Mouse (Mus musculus) c-Kit-negative CD71-positive TER-119-positive erythroid progenitor cells, embryonic 14.5 days (primary cell): ENCODE measurements around the gene Dcst1.
A peak's percentile ranks its signal among the peaks of the same experiment; 100 is the strongest.

Source experiments
- DNase-seq: peaks from one replicate; pipeline ENCODE4 v3.0.0-alpha.2; 2013; ENCODE audit warnings: low read depth, low spot score

Dcst1 gene

DNA sequence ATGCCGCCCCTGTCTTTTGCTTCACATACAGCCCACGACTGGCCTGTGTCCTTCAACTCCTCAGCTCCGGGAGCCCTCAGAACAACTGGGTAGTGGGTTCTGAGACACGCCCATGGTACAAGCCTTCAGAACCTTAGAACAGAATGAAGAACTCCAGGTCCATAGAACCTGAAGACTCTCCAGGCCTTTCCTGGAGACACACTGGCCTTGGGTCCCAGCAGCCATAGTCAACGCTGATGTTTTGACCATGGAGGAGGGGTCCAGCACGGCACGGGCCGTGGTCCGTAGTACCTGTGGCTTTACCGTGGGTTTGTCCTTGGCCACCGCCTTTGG, at the start of gene Dcst1:
TSS of gene Dcst1 (minus strand) at position 101 of the 333 bp plus-strand sequence.
- DNase-seq: no peak

DNA sequence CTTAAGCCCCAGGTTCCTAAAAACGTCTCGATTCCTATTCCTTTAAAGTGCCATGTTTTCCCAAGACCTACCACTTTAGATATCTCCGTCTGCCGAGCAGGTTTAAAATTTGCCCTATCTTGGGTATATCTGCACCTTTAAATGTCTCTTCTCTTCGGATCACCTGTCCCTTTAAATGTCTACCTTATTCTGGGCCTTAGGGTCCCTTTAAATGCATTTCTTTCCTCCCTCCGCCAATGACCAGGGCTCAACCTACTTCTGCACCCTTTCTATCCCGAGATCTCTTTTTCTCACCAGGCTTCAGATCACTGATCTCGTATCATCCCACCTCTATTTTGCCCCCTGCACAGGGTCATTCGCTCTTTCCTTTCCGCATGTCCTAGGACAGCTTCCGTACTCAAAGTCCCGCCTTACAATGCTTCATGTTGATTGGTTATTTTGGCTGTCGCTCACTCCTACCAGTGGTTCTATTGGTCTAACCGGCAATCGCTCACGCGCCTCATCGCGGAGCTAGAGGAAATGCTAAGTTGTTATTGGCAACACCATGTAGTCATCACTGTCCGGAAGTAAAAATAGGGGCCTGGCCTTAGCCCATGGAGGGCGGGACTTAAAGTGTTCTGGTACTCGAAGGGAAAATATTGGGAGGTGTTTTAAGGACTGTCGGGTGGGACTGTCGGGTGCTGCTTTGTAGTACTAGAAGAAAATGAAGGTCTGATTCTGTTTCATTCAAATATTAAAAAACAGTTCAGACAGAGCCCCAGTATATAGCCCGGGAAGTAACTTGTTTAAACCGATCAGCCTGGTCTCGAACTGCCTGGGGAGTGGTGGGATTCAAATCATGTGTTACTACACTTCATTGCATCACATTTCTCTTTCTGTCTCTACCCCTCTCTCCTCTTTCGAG, 46.7 kb upstream of the Dcst1 start, which contains the start of gene Flad1:
TSS of gene Flad1 (minus strand) at position 381 of the 904 bp plus-strand sequence.
- DNase-seq: peak; percentile 100

DNA sequence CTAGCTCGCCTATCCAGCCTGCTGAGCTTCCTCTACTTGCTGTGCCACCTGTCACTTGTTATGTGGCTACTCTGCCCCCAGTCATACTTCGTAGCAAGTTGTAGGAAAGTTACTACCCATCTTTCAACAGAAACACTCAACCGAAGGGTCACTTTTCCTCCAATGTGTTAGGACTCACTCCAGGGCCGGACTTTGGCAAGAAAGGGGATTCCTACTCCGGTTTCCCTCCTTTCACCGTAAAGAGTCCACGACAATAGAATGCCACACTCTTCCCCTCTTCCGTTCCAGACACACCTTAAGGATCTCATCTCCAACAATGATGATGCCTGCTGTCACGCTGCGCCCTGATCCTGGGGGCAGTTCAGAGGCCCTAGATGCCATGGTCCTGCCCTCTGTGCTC, 45.8 kb upstream of the Dcst1 start:
- no peak for DNase-seq

DNA sequence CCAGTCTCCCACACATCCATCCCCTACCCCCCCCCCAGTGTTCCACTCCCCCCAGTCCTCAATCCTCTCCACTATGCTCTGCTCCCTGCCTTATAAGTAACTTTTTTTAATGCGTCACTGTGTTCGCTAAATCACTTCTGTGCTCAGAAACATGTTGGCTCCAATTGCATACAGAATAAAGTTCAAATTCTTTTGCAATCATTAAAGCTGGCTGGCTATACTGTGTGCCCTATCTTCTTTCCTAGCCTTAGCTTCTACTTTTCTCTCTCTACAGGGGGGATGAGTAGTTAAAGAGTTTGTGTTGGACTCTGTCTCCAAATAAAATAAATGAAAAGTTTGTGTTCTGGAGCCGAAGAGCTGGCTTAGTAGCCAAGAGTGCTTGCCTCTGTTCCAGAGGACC, 44.6 kb upstream of the Dcst1 start:
- no peak for DNase-seq

DNA sequence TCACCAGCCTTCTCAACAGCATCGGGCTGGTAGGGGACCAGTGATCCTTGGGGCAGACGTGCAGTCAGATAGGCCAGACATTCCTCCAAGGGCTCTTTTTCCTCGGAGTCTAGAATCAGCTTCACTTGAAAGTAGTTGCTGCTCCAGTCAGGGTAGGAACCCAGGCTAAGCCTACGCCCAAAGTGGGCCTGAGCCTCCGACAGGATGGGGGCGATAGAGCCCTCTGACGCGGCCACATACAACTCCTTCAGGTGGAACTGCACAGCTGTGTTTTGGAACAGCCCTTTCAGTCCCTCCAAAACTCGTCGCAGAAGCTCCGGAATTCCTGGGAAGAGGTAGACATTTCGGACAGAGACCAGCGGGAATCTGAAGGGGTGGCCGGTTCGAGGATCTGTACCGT, 43.4 kb upstream of the Dcst1 start:
- no peak for DNase-seq

DNA sequence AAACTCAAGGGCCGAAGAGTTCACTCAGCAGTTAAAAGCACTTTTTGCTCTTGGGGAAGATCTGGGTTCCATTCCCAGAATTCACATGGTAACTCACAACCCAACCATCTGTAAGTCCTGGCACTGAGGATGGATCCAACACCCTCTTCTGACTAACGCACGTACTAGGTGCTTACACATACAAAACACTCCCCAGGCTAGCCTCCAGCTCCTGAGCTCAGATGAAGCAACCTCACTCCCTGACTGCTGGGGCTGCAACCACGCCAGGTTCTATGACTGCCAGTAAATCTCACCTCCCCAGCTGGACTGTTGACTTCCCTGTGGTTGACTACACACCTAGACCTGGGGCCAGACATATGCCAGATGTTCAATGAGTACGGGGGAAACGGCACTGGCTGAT, 41.8 kb upstream of the Dcst1 start:
- no peak for DNase-seq

DNA sequence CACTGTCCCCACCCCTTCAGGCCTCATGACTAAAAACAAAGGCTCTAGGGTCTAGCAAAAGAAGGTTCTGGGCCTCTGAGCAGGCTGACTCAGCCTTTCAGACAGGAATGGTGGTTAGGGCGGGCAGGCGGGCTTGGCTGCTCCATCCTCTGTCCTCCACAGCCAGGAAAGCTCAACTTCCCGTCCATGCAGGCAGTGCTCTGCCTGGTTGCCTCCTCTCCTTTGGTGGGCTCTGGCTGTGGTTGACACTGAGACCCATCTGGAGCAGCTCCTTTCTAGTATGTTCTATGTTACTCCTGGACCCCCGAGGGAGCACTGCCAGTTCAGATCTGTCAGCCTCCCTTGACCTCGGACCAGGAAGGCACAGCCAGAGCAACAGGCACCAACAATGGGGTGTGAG, 37.6 kb upstream of the Dcst1 start, which contains the start of gene Lenep:
TSS of gene Lenep (minus strand) at position 101 of the 400 bp plus-strand sequence.
- no peak for DNase-seq

DNA sequence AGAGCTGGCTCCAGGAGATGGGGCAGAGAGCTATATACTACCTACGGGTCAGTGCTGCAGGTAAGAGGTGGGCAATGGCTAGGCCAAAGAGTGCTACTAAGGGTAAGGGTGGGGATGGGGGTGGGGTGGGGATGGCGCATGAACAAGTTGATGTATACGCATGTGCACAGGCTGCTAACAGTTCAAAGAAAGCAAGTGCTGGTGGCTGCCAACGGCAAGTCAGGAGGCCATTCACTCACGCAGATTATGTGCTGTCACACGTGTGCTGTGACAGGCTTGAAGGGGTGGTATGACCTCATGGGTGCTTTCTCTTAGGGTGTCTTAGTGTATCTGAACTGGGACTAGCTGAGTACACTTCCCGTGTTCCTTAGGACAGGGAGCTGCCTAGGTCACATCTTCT, 36.3 kb upstream of the Dcst1 start:
- DNase-seq: no peak

DNA sequence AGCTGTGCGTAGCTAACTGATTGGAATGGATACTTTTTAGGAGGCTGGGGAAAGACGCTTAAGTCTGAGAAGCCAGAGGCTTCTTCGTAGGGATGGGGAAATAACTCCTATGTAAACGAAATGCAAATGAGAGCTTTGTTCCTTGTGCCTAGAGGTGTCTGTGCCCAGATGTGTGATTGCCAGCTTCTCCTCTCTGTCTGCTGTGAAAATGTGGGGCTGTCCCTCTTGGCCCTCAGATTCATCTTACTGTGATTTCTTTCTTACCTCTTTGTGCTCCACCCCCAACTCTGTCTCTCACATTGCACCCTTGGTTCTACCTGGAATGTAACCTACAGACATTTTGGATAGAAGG, 31.6 kb upstream of the Dcst1 start:
- DNase-seq: no peak

DNA sequence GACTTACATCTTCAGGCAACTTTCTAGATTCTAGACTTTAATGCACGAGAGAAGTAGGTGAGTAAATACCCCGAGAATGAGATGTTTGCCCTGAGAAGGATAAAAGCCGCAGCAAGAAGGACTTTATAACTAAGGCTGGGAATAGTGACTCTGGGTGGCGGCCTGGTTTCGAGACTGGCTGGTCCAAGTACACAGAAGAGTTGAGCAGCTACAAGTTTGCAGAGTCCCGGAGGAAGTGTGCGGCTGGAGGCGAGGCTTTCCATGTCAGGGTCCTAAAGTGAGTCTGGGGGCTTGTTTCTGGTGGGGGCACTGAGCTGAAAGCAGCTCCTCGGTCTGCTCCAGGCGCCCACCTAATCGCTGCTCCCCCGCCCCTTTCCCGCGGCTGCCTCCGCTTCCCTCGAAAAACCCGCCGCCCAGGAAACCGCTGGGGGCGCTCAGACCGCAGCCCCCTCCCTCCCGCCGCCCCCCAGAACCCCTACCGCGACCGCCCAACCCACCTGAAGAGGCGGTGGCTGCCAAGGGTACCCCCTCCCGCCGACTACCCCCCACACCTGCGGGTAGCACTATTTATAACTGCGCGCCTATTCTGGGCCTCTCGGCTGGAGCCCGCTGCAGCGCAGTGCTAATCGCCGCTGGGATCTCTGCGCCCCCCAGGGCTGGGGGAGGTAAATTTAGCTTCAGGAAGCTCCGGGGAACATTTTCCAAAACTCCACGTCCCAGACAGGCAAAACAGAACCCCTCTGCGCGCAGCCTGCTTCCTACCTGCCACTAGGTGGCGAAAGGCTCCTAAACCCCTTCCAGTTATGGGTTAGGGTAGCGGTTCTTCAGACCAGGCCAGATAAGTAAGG, 31.0 kb upstream of the Dcst1 start:
- DNase-seq: no peak

DNA sequence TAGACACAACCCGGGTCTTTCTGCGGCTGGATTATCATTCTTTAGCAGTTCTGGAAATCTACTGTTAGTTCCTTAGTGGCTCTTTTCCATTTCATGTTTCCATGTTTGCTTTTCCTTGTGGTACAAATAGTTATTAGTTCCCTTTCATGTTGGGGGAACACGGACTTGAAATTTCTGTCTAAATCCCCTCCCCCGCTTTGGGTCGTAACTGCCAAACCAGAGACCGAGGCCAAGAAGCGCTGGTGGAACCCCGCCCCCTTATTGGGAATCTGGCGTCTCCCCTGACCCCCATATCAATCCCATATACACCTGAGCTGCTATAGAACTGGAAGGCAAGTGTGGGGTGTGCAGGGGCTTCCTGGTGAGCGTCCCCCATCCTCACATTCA, 30.4 kb upstream of the Dcst1 start:
- DNase-seq: no peak

DNA sequence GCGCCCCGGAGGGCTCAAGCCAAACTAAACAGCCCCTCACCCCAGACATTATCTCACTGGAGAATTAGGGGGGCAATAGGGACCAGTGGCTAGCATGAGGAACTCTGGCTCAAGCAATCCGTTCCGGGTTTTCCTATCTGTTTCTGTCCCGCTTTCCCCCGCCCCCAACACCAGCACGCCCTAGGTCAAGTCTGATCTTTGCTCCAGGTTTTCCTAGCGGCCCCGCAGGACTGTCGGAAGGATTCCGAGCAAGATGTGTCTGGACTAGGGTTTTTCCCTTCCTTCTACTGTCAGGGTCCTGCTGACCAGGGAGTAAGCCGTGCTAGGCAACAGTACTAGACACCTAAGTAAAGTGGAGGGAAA, 29.8 kb upstream of the Dcst1 start:
- DNase-seq: no peak

DNA sequence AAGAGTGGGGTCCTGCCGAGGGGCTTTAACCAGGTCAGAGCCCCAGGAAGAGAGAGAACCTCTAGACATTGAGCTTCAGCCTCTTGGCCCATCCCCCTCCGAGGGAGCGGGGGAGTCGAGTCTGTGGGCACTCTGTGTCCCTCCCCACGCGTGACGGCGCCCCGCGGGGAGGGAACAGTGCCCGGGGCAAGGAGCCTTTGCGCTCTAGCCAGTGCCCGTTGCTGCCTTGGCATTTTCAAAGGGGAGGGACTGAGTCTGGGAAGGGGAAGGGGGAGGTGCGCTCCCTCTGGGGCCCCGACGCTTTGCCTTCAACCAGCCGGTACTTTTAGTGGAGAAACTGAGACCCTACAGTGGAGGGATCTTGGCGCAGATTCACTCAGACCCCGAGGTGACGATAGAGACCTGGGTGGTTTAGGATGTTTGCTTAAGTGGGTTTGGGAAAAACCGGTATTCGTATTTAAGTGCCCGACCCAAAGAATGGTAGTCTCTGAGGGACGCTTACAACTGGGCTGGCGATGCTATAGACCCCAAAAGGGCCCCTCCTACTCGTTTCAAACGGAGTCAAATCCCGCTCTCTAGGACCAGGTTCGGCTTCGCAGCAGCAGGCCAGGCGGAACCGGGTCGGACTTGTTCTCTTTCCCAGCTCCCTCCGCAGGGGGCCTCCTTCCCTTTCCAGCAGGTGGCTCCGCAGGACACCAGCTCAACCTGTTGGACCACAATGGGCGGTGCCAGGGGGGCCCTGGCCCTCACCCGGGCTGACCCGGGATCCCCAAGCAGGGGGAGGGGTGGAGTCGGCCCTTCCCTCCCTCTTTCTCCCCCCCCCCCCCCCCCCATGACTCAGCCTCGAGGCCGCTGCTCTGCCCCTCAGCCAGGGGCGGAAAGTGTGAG, 29.2 kb upstream of the Dcst1 start, which contains the start of gene Zbtb7b:
TSS of gene Zbtb7b (minus strand) at position 771 of the 888 bp plus-strand sequence.
- no peak for DNase-seq

DNA sequence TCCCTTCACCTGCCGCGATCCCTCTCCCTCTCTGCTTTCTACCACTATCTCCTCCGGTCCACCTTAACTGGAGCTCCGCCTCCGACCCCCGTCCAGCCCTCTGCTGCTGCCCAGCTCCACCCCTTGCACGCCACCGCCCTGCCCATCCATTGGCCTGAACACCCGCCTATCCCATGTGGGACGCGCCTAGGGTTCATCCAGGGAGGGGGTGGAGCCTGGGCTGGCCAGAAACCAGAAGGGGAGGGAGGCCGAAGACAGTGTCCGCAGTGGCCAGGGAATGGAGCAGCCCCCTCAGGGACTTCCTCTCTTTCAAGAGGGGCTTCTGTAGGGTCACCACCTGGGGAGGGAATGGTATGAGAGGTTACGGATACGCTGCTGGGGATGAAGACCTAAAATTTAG, 28.6 kb upstream of the Dcst1 start:
- DNase-seq: peak; percentile 75

DNA sequence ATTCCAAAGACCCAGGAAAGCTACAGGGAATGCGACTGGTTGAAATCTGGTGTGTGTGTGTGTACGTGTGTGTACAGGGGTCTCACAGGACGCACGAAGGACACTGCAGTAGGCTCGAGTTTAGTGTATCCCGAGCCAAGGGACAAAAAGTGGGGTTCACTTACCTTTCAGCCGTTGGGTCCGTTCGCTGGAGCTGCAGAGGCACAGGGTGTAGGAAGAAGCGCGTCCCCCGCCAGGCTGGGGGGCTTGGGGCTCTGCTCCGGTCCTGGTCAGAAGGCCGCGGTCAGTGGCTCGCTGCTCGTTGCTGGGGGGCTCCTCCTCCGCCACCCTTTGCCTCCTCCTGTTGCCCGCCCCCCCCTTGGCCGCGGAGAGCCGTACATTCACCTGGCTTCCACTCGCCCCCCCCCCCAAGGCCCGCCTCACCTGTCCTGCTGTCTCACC, 27.8 kb upstream of the Dcst1 start:
- DNase-seq: no peak

DNA sequence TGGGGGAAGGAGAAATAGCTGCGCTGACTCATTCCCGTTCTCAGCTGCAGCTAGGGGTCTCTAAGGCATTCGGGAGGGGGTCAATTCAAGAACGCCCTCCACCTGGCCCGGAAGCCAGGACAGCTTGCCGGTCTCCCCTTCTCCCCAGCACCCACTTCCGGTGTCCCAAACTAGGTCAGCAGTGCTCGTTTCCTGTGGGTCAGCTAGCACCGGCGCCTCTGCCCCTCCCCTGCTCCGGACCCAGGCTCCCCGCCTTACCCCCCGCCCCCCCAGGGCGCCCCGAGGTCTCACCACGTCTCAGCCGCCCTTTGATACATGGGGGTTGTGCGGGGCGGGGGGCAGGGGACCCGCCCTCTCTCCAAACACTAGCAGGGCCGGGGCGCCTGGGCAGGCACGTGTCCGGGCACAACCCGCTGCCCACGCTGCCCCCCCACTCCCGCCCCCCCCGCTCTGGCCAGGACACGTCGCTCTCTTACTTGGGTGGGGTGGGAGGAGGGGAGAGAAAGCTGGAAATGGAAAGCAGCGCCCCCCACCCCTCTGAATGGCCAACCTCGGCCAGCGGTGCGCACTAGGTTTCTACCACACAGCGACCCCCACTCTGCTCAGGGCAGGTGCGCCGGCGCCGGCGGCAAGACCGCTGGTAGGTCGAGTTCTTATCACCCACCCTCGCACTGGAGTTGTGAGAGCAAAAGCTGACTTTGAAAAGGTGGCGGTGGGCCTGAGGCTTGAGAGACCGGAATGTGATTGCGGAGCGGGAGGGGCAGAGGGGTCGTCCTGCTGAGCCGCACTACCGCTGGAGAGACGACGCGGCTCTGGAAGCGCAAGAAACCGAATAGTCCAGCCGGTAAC, 26.8 kb upstream of the Dcst1 start:
- DNase-seq: no peak

DNA sequence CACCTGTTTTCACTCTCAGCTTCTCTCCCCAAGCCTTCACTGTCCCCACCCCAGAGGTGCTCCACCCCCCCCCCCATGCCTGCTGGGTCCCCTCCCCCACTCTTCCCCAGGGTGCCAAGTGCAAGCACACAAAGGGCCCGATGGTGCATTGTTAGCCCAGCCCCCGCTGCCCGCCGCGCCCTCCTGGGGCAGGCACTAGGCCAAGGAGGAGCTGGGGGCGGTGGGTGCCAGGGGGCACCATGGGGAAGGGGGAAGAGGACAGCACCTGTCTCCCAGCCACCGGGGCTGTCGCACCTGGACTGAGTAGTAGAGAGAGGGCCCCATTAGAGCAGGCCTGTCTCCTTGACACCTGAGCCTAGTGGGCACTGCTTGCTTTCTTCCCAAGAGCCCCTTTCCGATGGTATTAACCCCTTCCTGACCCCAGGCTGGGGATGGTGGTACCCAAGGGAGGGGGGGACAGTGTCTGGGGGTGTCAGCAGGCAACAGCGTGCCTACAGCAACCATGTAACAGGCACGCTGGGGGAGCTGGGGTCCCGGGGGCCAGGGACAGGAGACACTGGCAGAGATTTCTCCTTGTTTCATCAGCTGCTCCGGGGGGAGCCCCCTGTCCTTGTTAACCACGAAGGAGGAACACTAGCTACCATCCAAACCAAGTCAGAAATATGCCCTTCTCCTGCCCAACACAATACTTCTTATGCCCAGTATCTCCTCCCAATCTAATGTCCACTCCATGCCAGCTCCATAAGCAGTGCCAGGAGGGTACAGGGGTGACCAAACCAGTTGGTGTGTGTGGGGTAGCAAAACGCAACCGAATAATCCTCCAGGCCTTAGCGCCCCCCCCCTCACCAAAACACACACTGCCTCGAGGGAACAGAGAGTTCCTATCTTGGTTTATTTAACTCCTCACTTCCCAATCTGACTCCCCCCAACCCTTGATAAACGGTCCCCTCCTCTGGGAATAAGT, 25.9 kb upstream of the Dcst1 start:
- DNase-seq: no peak

DNA sequence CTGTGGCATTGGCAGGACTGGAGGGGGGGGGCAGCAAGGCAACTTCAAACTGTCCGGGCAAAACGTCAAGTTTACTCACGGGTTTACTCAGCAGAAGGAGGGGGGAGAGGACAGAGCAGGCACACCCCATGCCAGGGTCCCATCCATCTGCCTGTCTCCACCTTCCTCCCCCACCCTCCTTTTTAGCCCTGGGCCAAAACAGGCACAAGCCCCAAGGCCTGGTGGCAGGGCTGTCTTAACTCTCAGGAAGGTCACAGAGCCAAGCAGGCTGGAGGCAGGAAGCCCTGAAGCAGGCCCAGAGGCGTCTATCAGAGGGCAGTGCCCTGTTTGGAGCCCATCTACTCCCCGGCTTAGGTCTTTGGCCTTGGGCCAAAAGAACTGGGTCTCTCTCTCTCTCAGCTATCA, 25.1 kb upstream of the Dcst1 start:
- no peak for DNase-seq

DNA sequence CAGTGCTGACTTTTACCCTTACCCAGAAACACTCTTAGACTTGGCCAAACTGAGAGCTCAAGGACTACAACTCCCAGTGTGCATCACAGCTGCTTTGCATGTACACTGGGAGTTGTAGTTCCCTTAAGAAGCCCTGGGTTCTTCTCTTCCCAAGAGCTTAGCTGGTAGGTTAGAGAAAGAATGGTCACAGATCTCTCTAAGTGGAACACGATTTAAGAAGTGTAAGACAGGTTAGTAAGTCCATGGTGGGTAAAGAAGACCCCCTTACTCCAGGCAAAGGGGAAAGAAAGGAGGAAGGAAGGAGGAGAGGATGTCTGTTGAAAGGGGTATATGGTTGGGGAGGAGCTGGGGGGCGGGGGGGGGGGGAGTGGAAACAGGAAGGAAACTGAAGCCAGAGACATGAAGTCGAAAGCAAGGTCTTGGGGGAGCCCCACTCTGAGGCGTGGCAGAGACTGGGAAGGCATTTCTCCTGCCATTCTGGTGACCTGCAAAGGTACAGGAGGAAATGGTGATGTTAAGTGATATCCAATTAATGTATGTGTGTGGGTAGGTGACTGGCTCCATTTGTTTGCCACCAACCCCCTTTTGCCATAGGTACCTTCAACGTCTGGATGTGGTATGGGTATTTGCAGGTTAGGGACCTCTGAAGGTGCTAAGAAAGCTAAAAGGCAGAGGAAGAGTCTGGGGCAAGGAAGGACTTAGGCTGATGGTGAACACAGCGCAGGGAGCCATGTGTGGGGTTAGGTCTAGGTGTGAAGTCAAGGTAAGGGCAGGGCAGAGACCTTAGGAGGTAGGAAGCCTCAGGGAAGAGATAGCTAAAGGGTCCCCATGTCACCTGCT, 24.1 kb upstream of the Dcst1 start:
- no peak for DNase-seq
